Mouse (Mus musculus): ENCODE measurements around the gene Aaas. TPM values are rescaled to one million over a fixed set of nuclear protein-coding genes. Genes with fewer than 3 reads are reported as not detected.

The Aaas gene
- polyA plus RNA-seq, 1 experiment, result not detected

DNA sequence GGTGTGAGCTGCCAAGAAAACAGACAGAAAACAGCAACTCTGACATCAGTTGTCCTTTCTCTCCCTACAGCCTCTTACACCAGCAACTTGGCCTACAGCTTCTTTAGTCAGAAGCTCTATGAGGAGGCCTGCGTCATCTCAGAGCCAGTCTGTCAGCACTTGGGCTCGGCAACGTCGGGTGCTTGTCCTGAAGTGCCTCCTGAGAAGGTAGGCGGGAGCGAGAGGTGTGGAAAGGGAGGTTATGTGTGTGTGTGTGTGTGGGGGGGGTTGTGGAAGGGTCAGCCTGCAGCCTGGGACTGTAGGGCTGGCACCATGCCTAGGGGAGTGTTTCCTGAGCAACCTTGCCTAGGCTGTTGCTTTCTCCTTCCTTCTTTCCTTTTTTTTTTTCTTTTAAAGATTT lies 48.0 kb downstream of the Aaas start:
- H3K4me3 ChIP-seq (ENCODE audit: insufficient read depth, low read depth, low read length), result no peak overlapping the region
- 95% methylated on average over 6 of the region's 6 CpGs for WGBS
- H3K27ac ChIP-seq (ENCODE audit: insufficient read depth, low read depth, low read length), result no peak overlapping the region
- TF ChIP-seq POLR2A (IDR thresholded peaks at IDR 0.05; ENCODE audit: insufficient read depth, low read depth, low read length) (no peak), CTCF (IDR thresholded peaks at IDR 0.05; ENCODE audit: insufficient read depth, low read depth, low read length) (no peak)
- no peaks in the 10 kb centered on the region for H3K4me1 ChIP-seq (ENCODE audit: control insufficient read depth, insufficient read depth, low read length)

DNA sequence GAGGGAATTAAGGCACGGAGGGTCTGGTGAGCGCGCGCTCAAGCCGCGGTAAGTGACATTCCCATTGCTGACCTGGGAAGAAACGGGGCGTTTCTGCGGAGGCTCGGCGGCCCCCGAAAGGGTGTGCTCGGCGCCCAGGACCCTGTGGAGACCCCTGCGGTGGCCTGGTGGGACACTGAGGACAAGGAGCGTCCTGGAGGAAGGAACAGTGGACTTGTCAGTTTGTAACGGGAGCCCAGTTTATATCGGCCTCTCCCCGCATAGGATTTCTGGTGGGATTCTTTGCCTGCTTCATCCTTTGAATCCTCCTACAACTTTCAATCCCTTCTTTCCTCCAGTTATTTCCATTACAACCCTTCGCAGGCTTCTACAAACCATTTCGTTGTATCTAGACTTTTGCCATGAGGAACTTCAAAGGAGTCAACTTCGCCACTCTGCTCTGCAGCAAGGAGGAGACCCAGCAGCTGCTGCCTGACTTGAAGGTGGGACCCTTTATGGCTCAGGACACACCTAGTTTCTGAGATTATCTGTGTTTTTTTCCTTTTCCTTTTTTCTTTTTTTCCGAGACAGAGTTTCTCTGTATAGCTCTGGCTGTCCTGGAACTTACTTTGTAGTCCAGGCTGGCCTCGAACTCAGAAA lies 54.1 kb downstream of the Aaas start:
- Histone ChIP-seq H3K27ac (ENCODE audit: insufficient read depth, low read depth, low read length) (no peak overlapping the region), H3K4me1 (ENCODE audit: control insufficient read depth, insufficient read depth, low read length) (no peaks in the 10 kb centered on the region), H3K4me3 (ENCODE audit: insufficient read depth, low read depth, low read length) (peak overlapping the region; percentile 69)
- 5% methylated on average over 24 of the region's 24 CpGs for WGBS
- no peak for TF ChIP-seq POLR2A (IDR thresholded peaks at IDR 0.05; ENCODE audit: insufficient read depth, low read depth, low read length)
- no peak for TF ChIP-seq CTCF (IDR thresholded peaks at IDR 0.05; ENCODE audit: insufficient read depth, low read depth, low read length)

DNA sequence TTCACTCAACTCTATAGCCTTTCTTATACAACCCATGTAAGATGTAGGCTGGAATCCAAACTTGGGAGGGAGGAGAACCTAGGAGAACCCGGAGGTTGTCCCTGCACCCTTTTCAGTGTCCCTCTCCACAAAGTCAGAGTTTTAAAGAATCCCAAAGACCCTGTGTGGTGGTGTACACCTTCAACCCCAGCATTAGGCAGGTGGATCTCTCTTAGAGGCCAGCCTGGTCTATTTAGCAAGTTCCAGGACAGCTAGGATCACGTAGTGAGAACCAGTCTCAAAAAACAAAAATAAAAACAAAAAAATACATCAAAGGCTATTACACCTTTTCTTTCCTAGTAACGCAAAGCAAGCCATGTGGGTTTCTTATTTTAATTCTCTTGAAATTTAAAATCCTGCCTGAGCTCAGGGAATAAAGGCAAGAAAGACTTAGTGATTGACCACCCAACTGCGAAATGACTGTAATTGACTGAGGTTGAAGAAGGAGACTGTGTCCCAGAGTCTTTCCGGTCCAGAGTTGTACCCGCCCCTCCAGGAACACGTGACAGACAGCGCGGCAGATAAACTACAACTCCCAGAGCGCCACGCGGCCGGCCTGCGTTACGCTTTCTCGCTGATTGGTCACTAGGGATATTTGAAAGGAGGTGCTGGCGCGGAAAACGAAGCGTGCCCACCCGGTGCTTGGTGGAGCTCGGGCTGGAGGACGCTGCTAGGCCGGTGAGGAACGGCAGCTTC lies 54.8 kb downstream of the Aaas start, which contains the start of gene Espl1:
Gene Espl1, plus strand, starts transcription at position 634 of the 735 bp plus-strand sequence.
- TF ChIP-seq CTCF (IDR thresholded peaks at IDR 0.05; ENCODE audit: insufficient read depth, low read depth, low read length) (no peak), POLR2A (IDR thresholded peaks at IDR 0.05; ENCODE audit: insufficient read depth, low read depth, low read length) (no peak)
- WGBS, result 3% methylated on average over 25 of the region's 25 CpGs
- Histone ChIP-seq H3K4me1 (ENCODE audit: control insufficient read depth, insufficient read depth, low read length) (no peaks in the 10 kb centered on the region), H3K4me3 (ENCODE audit: insufficient read depth, low read depth, low read length) (peak within 1 kb of the TSS; percentile 69), H3K27ac (ENCODE audit: insufficient read depth, low read depth, low read length) (no peak within 1 kb of the TSS)

Other genes starting within 250 kb of the Aaas start
- not detected in 2 replicates for gene Spryd3, start 214.5 kb downstream of the Aaas start, polyA plus RNA-seq (2012; ENCODE audit: insufficient read depth, insufficient read length, low replicate concordance, missing spikeins)
- gene Igfbp6, start 206.4 kb downstream of the Aaas start, polyA plus RNA-seq (2012; ENCODE audit: insufficient read depth, insufficient read length, low replicate concordance, missing spikeins), result not detected in 2 replicates
- gene Soat2, start 200.2 kb downstream of the Aaas start, polyA plus RNA-seq (2012; ENCODE audit: insufficient read depth, insufficient read length, low replicate concordance, missing spikeins), result not detected in 2 replicates
- 123 TPM in 1 of 2 replicates, not detected in the other for gene Zfp740, start 147.5 kb downstream of the Aaas start, polyA plus RNA-seq (2012; ENCODE audit: insufficient read depth, insufficient read length, low replicate concordance, missing spikeins)
- not detected in 2 replicates for gene Csad, start 146.0 kb downstream of the Aaas start, polyA plus RNA-seq (2012; ENCODE audit: insufficient read depth, insufficient read length, low replicate concordance, missing spikeins)
- not detected in 2 replicates for gene Itgb7, start 118.8 kb downstream of the Aaas start, polyA plus RNA-seq (2012; ENCODE audit: insufficient read depth, insufficient read length, low replicate concordance, missing spikeins)
- gene Rarg, start 93.3 kb downstream of the Aaas start, polyA plus RNA-seq (2012; ENCODE audit: insufficient read depth, insufficient read length, low replicate concordance, missing spikeins), result not detected in 2 replicates
- not detected in 2 replicates for gene Gm9918, start 80.2 kb downstream of the Aaas start, polyA plus RNA-seq (2012; ENCODE audit: insufficient read depth, insufficient read length, low replicate concordance, missing spikeins)
- not detected in 2 replicates for gene Mfsd5, start 71.3 kb downstream of the Aaas start, polyA plus RNA-seq (2012; ENCODE audit: insufficient read depth, insufficient read length, low replicate concordance, missing spikeins)
- gene Espl1, start 54.5 kb downstream of the Aaas start, polyA plus RNA-seq (2012; ENCODE audit: insufficient read depth, insufficient read length, low replicate concordance, missing spikeins), result not detected in 2 replicates
- 1,008 TPM in 1 of 2 replicates, not detected in the other for gene Pfdn5, start 24.7 kb downstream of the Aaas start, polyA plus RNA-seq (2012; ENCODE audit: insufficient read depth, insufficient read length, low replicate concordance, missing spikeins)
- not detected in 2 replicates for gene Myg1, start 19.1 kb downstream of the Aaas start, polyA plus RNA-seq (2012; ENCODE audit: insufficient read depth, insufficient read length, low replicate concordance, missing spikeins)
- not detected in 2 replicates for gene Sp7, start 16.4 kb upstream of the Aaas start, polyA plus RNA-seq (2012; ENCODE audit: insufficient read depth, insufficient read length, low replicate concordance, missing spikeins)
- 98.4 TPM in 1 of 2 replicates, not detected in the other for gene Sp1, start 55.4 kb upstream of the Aaas start, polyA plus RNA-seq (2012; ENCODE audit: insufficient read depth, insufficient read length, low replicate concordance, missing spikeins)
- gene Amhr2, start 94.6 kb upstream of the Aaas start, polyA plus RNA-seq (2012; ENCODE audit: insufficient read depth, insufficient read length, low replicate concordance, missing spikeins), result not detected in 2 replicates
- gene Prr13, start 108.3 kb upstream of the Aaas start, polyA plus RNA-seq (2012; ENCODE audit: insufficient read depth, insufficient read length, low replicate concordance, missing spikeins), result not detected in 2 replicates
- gene Pcbp2, start 119.8 kb upstream of the Aaas start, polyA plus RNA-seq (2012; ENCODE audit: insufficient read depth, insufficient read length, low replicate concordance, missing spikeins), result 834 and 975 TPM in 2 replicates
- gene Gm10337, start 153.0 kb upstream of the Aaas start, polyA plus RNA-seq (2012; ENCODE audit: insufficient read depth, insufficient read length, low replicate concordance, missing spikeins), result not detected in 2 replicates
- not detected in 2 replicates for gene Map3k12, start 166.3 kb upstream of the Aaas start, polyA plus RNA-seq (2012; ENCODE audit: insufficient read depth, insufficient read length, low replicate concordance, missing spikeins)
- not detected in 2 replicates for gene Tarbp2, start 167.4 kb upstream of the Aaas start, polyA plus RNA-seq (2012; ENCODE audit: insufficient read depth, insufficient read length, low replicate concordance, missing spikeins)
- gene Npff, start 174.2 kb upstream of the Aaas start, polyA plus RNA-seq (2012; ENCODE audit: insufficient read depth, insufficient read length, low replicate concordance, missing spikeins), result not detected in 2 replicates

Measured in olfactory bulb, adult 2 months (tissue).